Mouse (Mus musculus): ENCODE data around the gene Hoxc9. TPM values are rescaled to one million over a fixed set of nuclear protein-coding genes. Genes with fewer than 3 reads are reported as not detected.

Gene Hoxc9
- polyA plus RNA-seq, 1 experiment from 2014 or later = not detected

DNA sequence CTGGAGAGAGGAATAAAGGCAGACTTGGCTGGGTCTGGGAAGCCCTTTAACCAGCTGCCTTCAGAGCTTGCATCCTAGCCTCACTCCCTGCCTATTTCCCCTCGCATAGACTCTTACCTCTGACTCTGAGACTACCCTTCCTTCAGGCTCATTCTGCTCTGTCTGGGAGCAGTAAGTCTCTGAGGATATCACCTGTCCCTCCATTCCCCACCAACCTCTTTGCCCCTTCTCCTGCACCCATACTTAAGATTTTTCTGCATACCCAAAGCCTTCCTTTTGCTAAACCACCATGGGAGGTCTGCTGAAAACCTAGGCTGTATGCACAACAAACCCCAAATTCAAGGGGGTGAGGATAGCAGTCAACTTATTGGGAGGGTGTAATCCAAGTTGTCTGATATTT lies 3.7 kb downstream of the Hoxc9 start:
- no peaks in the 10 kb centered on the region for H3K4me1 ChIP-seq (ENCODE audit: control insufficient read depth, low read depth, low read length)
- no peak for ATAC-seq (ENCODE audit: low read depth)
- no peak overlapping the region for H3K9ac ChIP-seq (ENCODE audit: low read depth, low read length)
- WGBS (ENCODE audit: insufficient replicate concordance) = 23% methylated on average over 1 of the region's 1 CpGs
- no peaks in the 10 kb centered on the region for H3K36me3 ChIP-seq (ENCODE audit: control insufficient read depth, insufficient read depth)
- peaks cover 99% of the 10 kb centered on the region for H3K27me3 ChIP-seq (ENCODE audit: control insufficient read depth, insufficient read depth, low read depth, low read length)
- H3K4me3 ChIP-seq (ENCODE audit: low read depth, low read length) = no peak overlapping the region
- H3K9me3 ChIP-seq (replicated peaks; ENCODE audit: control insufficient read depth, low read length) = no peaks in the 10 kb centered on the region
- no peak overlapping the region for H3K4me2 ChIP-seq (ENCODE audit: low read depth, low read length)
- no peak overlapping the region for H3K27ac ChIP-seq (ENCODE audit: low read length)

GRCm38 (mm10) chr15:102980352-102980751 lies 4.1 kb downstream of the Hoxc9 start:
- Histone ChIP-seq H3K36me3 (ENCODE audit: control insufficient read depth, insufficient read depth) (no peaks in the 10 kb centered on the region), H3K27ac (ENCODE audit: low read length) (no peak overlapping the region), H3K4me3 (ENCODE audit: low read depth, low read length) (no peak overlapping the region), H3K9me3 (replicated peaks; ENCODE audit: control insufficient read depth, low read length) (no peaks in the 10 kb centered on the region), H3K4me2 (ENCODE audit: low read depth, low read length) (no peak overlapping the region), H3K9ac (ENCODE audit: low read depth, low read length) (no peak overlapping the region), H3K4me1 (ENCODE audit: control insufficient read depth, low read depth, low read length) (no peaks in the 10 kb centered on the region), H3K27me3 (ENCODE audit: control insufficient read depth, insufficient read depth, low read depth, low read length) (peaks cover 99% of the 10 kb centered on the region)
- WGBS (ENCODE audit: insufficient replicate concordance) = 5% methylated on average over 11 of the region's 11 CpGs
- no peak for ATAC-seq (ENCODE audit: low read depth)

DNA sequence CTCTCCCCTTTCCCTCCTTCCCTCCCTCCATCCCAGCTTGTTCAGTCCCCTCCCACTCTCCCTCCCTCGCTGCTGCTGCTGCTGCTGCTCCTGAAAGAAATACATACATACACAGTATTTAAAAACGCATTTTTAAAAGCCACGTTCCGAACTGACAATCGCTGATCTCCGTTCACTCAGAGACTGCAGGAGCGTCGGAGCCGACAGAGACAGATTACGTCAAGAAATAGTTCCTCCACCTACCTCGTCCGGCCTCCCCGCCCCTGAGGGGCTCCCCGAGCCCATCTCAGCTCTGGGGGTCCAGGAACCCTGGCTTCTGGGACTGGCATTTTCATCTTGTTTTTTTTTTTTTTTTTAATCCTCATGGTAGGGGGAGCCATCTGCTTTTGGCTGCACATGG lies 4.7 kb downstream of the Hoxc9 start:
- no peaks in the 10 kb centered on the region for H3K9me3 ChIP-seq (replicated peaks; ENCODE audit: control insufficient read depth, low read length)
- ATAC-seq (ENCODE audit: low read depth) = no peak
- H3K9ac ChIP-seq (ENCODE audit: low read depth, low read length) = no peak overlapping the region
- H3K4me3 ChIP-seq (ENCODE audit: low read depth, low read length) = no peak overlapping the region
- H3K4me2 ChIP-seq (ENCODE audit: low read depth, low read length) = no peak overlapping the region
- no peaks in the 10 kb centered on the region for H3K4me1 ChIP-seq (ENCODE audit: control insufficient read depth, low read depth, low read length)
- peaks cover 99% of the 10 kb centered on the region for H3K27me3 ChIP-seq (ENCODE audit: control insufficient read depth, insufficient read depth, low read depth, low read length)
- H3K36me3 ChIP-seq (ENCODE audit: control insufficient read depth, insufficient read depth) = no peaks in the 10 kb centered on the region
- no peak overlapping the region for H3K27ac ChIP-seq (ENCODE audit: low read length)
- under 1% methylated on average over 14 of the region's 14 CpGs for WGBS (ENCODE audit: insufficient replicate concordance)

GRCm38 (mm10) chr15:102981379-102982288 lies 5.4 kb downstream of the Hoxc9 start:
- Histone ChIP-seq H3K9me3 (replicated peaks; ENCODE audit: control insufficient read depth, low read length) (no peaks in the 10 kb centered on the region), H3K4me3 (ENCODE audit: low read depth, low read length) (peak overlapping the region; percentile 23; the same call in 1 of the 2 replicates), H3K4me2 (ENCODE audit: low read depth, low read length) (peak overlapping the region; percentile 25; the same call in 1 of the 2 replicates), H3K27me3 (ENCODE audit: control insufficient read depth, insufficient read depth, low read depth, low read length) (peaks cover 99% of the 10 kb centered on the region), H3K27ac (ENCODE audit: low read length) (no peak overlapping the region), H3K9ac (ENCODE audit: low read depth, low read length) (no peak overlapping the region), H3K4me1 (ENCODE audit: control insufficient read depth, low read depth, low read length) (no peaks in the 10 kb centered on the region), H3K36me3 (ENCODE audit: control insufficient read depth, insufficient read depth) (no peaks in the 10 kb centered on the region)
- under 1% methylated on average over 88 of the region's 88 CpGs for WGBS (ENCODE audit: insufficient replicate concordance)
- ATAC-seq (ENCODE audit: low read depth) = no peak

GRCm38 (mm10) chr15:102983716-102984115 lies 7.5 kb downstream of the Hoxc9 start:
- WGBS (ENCODE audit: insufficient replicate concordance) = 3% methylated on average over 12 of the region's 12 CpGs
- no peaks in the 10 kb centered on the region for H3K9me3 ChIP-seq (replicated peaks; ENCODE audit: control insufficient read depth, low read length)
- H3K27ac ChIP-seq (ENCODE audit: low read length) = no peak overlapping the region
- no peaks in the 10 kb centered on the region for H3K36me3 ChIP-seq (ENCODE audit: control insufficient read depth, insufficient read depth)
- no peaks in the 10 kb centered on the region for H3K4me1 ChIP-seq (ENCODE audit: control insufficient read depth, low read depth, low read length)
- no peak for ATAC-seq (ENCODE audit: low read depth)
- H3K4me3 ChIP-seq (ENCODE audit: low read depth, low read length) = no peak overlapping the region
- H3K27me3 ChIP-seq (ENCODE audit: control insufficient read depth, insufficient read depth, low read depth, low read length) = peaks cover 99% of the 10 kb centered on the region
- no peak overlapping the region for H3K9ac ChIP-seq (ENCODE audit: low read depth, low read length)
- no peak overlapping the region for H3K4me2 ChIP-seq (ENCODE audit: low read depth, low read length)

GRCm38 (mm10) chr15:102984521-102984920 lies 8.3 kb downstream of the Hoxc9 start:
- H3K4me2 ChIP-seq (ENCODE audit: low read depth, low read length) = no peak overlapping the region
- H3K9ac ChIP-seq (ENCODE audit: low read depth, low read length) = no peak overlapping the region
- peaks cover 99% of the 10 kb centered on the region for H3K27me3 ChIP-seq (ENCODE audit: control insufficient read depth, insufficient read depth, low read depth, low read length)
- no peak overlapping the region for H3K4me3 ChIP-seq (ENCODE audit: low read depth, low read length)
- no peaks in the 10 kb centered on the region for H3K4me1 ChIP-seq (ENCODE audit: control insufficient read depth, low read depth, low read length)
- H3K36me3 ChIP-seq (ENCODE audit: control insufficient read depth, insufficient read depth) = no peaks in the 10 kb centered on the region
- ATAC-seq (ENCODE audit: low read depth) = no peak
- no peak overlapping the region for H3K27ac ChIP-seq (ENCODE audit: low read length)
- 11% methylated on average over 10 of the region's 10 CpGs for WGBS (ENCODE audit: insufficient replicate concordance)
- no peaks in the 10 kb centered on the region for H3K9me3 ChIP-seq (replicated peaks; ENCODE audit: control insufficient read depth, low read length)

GRCm38 (mm10) chr15:102984925-102985324 lies 8.7 kb downstream of the Hoxc9 start:
- H3K36me3 ChIP-seq (ENCODE audit: control insufficient read depth, insufficient read depth) = no peaks in the 10 kb centered on the region
- no peak overlapping the region for H3K27ac ChIP-seq (ENCODE audit: low read length)
- no peak for ATAC-seq (ENCODE audit: low read depth)
- H3K9me3 ChIP-seq (replicated peaks; ENCODE audit: control insufficient read depth, low read length) = no peaks in the 10 kb centered on the region
- WGBS (ENCODE audit: insufficient replicate concordance) = 15% methylated on average over 3 of the region's 3 CpGs
- H3K4me3 ChIP-seq (ENCODE audit: low read depth, low read length) = no peak overlapping the region
- H3K4me2 ChIP-seq (ENCODE audit: low read depth, low read length) = no peak overlapping the region
- no peaks in the 10 kb centered on the region for H3K4me1 ChIP-seq (ENCODE audit: control insufficient read depth, low read depth, low read length)
- peaks cover 99% of the 10 kb centered on the region for H3K27me3 ChIP-seq (ENCODE audit: control insufficient read depth, insufficient read depth, low read depth, low read length)
- H3K9ac ChIP-seq (ENCODE audit: low read depth, low read length) = no peak overlapping the region

DNA sequence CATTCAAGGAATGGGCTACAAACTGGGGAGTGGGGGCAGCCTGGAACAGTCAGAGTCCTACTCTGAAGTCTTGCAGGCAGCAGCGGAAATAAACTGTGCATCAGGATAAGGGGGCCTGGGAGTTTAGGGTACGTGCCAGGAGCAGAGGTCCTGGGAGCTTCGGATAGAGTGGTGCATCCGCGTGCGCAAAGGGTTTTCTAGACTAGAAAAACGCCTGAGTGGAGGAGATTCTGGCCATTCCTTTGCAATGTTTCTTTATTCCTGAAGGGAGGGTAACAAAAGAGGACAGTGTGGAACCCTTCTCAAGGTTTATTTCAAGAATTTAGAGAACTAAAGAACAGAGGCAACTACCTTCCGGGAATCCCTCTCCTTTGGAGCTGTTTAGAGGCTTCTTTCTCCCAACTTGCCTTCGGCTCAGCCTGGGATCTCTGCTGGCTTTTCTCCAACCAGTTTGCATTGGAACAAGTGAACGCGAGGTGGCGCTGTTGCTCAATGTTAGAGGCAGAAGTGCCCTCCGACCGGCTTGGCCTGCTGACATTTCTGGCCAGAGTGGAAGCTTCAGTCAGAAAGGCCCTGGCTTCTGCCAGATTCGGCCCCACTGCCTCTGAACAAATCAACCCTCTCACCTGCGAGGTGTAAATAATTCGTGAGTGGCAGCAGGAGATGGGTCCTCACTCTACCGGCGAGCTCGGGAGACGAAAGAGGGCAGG lies 11.0 kb downstream of the Hoxc9 start:
- Histone ChIP-seq H3K4me1 (ENCODE audit: control insufficient read depth, low read depth, low read length) (no peaks in the 10 kb centered on the region), H3K9ac (ENCODE audit: low read depth, low read length) (no peak overlapping the region), H3K27ac (ENCODE audit: low read length) (no peak overlapping the region), H3K9me3 (replicated peaks; ENCODE audit: control insufficient read depth, low read length) (no peaks in the 10 kb centered on the region), H3K27me3 (ENCODE audit: control insufficient read depth, insufficient read depth, low read depth, low read length) (peaks cover 99% of the 10 kb centered on the region), H3K4me2 (ENCODE audit: low read depth, low read length) (no peak overlapping the region), H3K4me3 (ENCODE audit: low read depth, low read length) (no peak overlapping the region), H3K36me3 (ENCODE audit: control insufficient read depth, insufficient read depth) (no peaks in the 10 kb centered on the region)
- ATAC-seq (ENCODE audit: low read depth) = no peak
- 3% methylated on average over 21 of the region's 21 CpGs for WGBS (ENCODE audit: insufficient replicate concordance)

GRCm38 (mm10) chr15:102988078-102988477 lies 11.8 kb downstream of the Hoxc9 start:
- no peak overlapping the region for H3K4me2 ChIP-seq (ENCODE audit: low read depth, low read length)
- H3K9me3 ChIP-seq (replicated peaks; ENCODE audit: control insufficient read depth, low read length) = no peaks in the 10 kb centered on the region
- H3K27ac ChIP-seq (ENCODE audit: low read length) = no peak overlapping the region
- no peaks in the 10 kb centered on the region for H3K36me3 ChIP-seq (ENCODE audit: control insufficient read depth, insufficient read depth)
- WGBS (ENCODE audit: insufficient replicate concordance) = 23% methylated on average over 5 of the region's 5 CpGs
- peaks cover 100% of the 10 kb centered on the region for H3K27me3 ChIP-seq (ENCODE audit: control insufficient read depth, insufficient read depth, low read depth, low read length)
- H3K4me3 ChIP-seq (ENCODE audit: low read depth, low read length) = no peak overlapping the region
- no peak for ATAC-seq (ENCODE audit: low read depth)
- no peaks in the 10 kb centered on the region for H3K4me1 ChIP-seq (ENCODE audit: control insufficient read depth, low read depth, low read length)
- H3K9ac ChIP-seq (ENCODE audit: low read depth, low read length) = no peak overlapping the region

All from liver, embryonic 16.5 days (tissue).